Mouse (Mus musculus) T-helper 2 cell (primary cell): ENCODE measurements around the gene Ddx42.
"Not testable (repeated sequence)": the region's sequence is repeated elsewhere in the genome, so short reads cannot be mapped to it uniquely, and the experiment has no call there.

ENCODE experiments used
- in situ Hi-C: fragments of 300-600 bp; cut with MboI, MseI; formaldehyde crosslinking; loops from one replicate; pipeline ENCODE4 v1.15.1; 2025; ENCODE audit warnings: high pct_unique_total_duplicates

The Ddx42 gene

DNA sequence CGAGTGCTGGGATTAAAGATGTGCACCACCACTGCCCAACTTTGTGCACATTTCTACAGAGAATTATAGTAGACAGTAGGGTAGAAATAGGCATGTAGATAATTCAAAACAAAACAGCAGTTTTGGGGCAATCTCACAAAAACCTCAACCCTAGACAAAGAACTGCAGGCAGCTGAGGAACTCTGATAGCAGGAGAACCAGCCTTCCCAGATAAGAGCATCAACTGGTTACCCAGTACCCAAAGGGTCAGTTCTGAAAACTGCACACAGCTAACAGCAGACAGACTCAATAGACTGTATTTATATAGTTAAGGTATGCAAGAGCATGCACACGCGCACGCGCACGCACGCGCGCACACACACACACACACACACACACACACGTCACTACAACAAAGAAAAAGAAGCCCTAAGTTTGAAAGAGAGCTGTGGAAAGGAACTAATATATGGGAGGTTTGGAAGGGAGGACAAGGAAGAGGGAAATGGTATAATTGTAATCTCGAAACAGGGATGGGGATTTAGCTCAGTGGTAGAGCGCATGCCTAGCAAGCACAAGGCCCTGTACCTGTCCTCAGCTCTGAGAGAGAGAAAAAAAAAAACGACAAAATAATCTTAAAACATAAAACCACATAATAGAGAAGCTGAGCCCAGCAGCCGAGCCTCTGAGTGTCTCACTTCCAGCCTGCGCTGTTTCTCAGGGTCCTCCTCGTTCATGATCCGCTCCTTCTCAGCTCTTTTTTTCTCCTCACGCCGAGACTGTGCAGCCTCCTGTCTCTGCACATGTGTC, 15.2 kb upstream of the Ddx42 start:
- in situ Hi-C loops = no loop called here

DNA sequence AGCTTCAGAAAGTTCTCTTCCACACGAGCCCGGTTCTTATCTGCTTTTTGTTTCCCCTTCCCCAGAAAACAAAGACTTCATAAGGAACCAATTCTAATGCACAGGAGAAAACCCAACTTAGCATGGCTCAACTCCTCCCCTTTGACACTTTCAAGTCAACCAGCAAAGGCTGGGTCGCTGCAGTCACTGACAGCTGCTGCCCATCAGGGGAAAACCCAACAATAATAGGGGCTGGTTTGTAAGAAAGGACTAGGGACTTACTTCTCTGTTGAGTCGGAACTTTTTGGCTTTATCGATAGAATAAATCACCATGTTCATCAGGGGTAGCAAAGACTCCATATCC, 14.6 kb upstream of the Ddx42 start, which contains the start of gene Strada:
TSS of gene Strada (minus strand) at position 46 of the 343 bp plus-strand sequence.
- in situ Hi-C loops = no loop called here

DNA sequence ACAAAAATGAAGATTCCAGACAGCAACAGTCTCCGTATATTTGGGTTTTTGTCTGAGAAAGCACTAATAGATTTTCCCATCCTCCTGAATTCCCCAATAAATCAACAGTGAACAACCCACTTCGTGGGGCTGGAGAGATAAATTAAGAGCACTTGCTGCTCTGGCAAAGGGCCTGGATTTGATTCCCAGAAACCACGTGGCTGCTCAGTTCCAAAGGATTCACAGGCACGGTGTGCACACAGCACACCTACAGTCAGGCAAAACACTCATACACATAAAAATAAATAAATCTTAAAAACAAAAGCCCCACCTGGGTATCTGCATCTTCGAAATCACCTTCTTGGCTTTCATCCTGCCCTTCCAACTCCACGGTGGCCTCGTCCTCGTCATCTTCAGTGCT, 4.0 kb upstream of the Ddx42 start:
- in situ Hi-C loops = loop anchor here (5.0 kb wide), 1 partner anchor 40 kb away; no protein-coding TSS in a partner anchor

GRCm38 (mm10) chr11:106214856-106215255, 1.9 kb upstream of the Ddx42 start:
- in situ Hi-C loops = loop anchor here (5.0 kb wide), 1 partner anchor 37 kb away; no protein-coding TSS in a partner anchor

- in situ Hi-C loops = no loop called here
Measured at GRCm38 (mm10) chr11:106215450-106215859, 1.3 kb upstream of the Ddx42 start.

GRCm38 (mm10) chr11:106215927-106216729, 598 bp upstream of the Ddx42 start, which contains the start of gene Ccdc47:
Gene Ccdc47 (minus strand): TSS chr11:106216344.
- in situ Hi-C loops = no loop called here

GRCm38 (mm10) chr11:106220603-106221002, 3.9 kb downstream of the Ddx42 start:
- in situ Hi-C loops = no loop called here

- in situ Hi-C loops = not testable (repeated sequence)
Measured at GRCm38 (mm10) chr11:106233978-106234377, 17.3 kb downstream of the Ddx42 start.

- in situ Hi-C loops = no loop called here
Measured at GRCm38 (mm10) chr11:106246834-106247233, 30.1 kb downstream of the Ddx42 start.

DNA sequence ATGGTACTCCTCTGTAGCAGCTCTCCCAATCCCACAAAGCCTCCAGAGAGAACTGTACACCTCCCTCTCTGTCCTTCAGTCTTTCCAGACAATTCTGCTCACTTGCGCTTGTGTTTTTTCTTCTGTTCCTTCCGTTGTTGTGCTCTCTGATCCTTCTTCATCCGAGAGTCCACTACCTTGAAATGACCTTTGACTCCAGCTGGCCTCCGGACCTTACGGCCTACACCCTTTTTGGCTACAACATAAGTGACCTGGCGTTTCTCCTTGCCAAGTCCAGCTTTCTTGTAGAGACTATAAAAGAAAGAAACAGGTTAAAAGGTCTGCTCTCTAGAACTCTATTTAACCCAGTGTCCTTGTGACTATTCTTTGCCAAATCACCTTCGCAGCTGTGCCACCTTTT, 32.6 kb downstream of the Ddx42 start:
- in situ Hi-C loops = no loop called here

- in situ Hi-C loops = loop anchor here (5.0 kb wide), 1 partner anchor 42 kb away; no protein-coding TSS in a partner anchor
Measured at GRCm38 (mm10) chr11:106254767-106255166, 38.0 kb downstream of the Ddx42 start.

DNA sequence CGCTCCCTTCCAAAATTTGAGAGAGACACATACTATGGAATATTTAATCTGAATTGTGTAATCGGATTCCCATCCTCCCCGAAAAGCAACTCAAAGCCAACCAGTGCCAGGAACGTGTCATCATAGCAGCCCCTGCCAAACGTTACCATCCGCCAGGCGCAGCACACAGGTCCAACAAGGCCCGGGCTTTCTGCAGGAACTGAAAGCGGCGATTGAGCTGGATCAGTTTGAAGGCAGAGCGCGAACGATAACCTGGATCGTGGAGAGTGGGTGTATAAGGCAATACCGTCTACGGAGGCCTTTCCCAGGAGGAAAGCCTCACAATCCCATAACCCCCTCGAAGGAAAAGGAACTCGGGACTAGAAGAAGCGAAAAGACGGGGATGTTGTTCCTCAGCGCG, 38.4 kb downstream of the Ddx42 start:
- in situ Hi-C loops = no loop called here

DNA sequence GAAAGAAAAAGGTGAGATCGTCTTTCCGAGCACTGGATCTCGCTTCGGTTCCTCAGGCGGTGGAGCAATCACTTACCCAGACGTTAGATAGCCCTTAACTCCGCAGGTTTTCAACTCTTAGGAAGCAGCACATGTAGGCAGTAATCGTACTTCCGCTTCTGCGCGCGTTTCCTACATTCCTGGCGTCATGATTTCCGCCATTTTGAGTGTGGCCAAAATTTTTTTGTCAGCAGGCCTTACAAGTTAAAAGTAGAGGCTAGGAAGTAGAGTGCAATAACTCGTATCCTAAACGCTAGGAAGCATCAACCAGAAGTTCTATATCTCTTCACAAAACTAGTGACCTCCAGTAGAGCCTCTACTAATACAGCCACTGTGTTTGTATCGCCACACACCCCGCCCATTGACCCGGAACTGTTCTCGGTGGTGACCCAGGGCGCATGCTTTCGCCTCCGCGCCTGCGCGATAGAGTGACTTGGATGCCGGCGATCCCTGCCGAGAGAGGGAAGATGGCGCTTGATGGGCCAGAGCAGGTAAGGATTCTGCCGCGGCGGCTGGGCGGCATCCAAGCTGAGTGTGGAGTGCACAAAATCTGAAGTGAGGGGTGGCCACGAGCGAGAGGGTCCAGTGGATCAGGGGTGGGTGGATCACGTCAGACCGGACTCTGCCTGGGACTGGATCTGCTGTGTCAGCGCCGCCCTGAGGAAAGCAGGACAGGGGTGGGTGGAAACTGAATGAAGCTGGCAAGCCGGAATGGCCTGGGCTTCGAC, 39.1 kb downstream of the Ddx42 start, which contains the start of the genes Ftsj3 and Psmc5:
TSS of gene Ftsj3 (minus strand) at position 395 of the 767 bp plus-strand sequence.
TSS of gene Psmc5 (plus strand) at position 470 of the 767 bp plus-strand sequence.
- in situ Hi-C loops = no loop called here

DNA sequence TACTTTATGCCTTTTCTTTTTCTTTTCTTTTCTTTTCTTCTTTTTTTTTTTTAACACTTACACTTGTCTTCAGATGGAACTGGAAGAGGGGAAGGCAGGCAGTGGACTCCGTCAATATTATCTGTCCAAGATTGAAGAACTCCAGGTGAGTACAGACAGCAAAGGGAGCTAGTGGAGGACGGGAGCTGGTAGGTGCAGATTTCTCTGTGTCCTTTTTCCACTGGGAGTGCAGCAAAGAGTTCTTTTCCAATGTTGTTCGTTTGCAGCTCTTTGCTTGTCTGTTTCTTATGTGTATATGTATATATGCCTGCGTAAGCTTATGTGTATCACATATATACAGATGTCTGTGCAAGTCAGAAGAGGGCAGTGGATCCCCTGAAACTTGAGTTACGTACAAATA, 40.0 kb downstream of the Ddx42 start:
- in situ Hi-C loops = no loop called here

GRCm38 (mm10) chr11:106260826-106261450, 44.2 kb downstream of the Ddx42 start:
- in situ Hi-C loops = no loop called here

DNA sequence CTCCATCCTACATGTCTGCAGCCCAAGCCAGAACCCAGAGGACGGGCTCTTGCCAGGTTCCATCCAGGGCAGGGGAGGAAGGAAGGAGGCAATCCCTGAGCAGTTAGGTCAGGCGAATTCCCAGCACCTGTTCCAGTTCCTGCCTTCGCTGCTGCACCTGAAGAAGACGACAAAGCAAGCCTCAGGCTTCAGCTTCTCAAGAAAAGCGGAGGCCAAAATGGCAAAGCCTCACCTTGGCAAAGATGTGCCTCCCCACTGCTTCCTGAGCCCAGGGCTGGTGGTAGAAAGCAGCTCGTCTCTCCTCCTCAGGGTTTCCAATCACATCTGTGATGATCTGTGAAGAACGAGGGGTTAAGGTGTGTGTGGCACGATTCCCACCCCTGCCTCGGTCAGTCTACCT, 47.2 kb downstream of the Ddx42 start:
- in situ Hi-C loops = no loop called here

- in situ Hi-C loops = no loop called here
Measured at GRCm38 (mm10) chr11:106264988-106265387, 48.3 kb downstream of the Ddx42 start.

DNA sequence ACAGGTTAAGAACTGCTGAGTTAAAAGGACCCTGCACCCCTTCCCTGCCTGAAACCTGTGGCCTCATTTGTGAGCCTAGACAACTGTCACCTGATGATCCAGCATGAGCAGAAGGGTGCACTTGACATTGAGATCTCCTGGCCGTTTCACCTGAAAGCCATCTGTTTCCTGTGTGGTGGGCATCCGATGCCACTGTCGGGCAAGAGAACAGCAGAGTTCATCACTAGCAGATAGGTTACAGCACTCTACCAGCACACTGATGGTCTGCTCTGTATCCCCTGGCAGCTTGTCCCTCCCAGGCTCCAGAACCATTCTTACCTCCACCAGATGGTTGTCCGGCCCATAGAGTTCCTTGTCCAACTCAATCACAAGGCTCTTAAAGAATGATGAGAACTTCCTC, 48.8 kb downstream of the Ddx42 start:
- in situ Hi-C loops = no loop called here

DNA sequence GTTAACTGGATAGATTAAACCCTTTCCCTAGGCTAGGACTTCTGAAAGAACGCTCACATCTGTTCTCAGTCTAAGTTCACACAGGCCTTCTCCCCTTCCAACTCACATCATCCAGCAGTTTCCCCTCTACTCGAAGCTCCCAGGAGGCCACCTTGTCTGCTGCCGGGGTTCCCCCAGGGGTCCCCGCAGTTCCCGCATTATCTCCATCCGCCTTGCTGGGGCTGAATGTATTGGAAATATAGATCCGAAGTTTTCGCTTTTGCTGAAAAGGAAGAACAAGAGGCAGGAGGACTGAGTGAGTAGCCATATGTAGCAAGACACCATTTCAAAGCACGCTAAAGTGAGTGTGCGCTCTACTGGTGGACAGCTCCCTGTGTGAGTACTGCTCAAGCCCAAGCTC, 49.7 kb downstream of the Ddx42 start:
- in situ Hi-C loops = no loop called here

- in situ Hi-C loops = no loop called here
Measured at GRCm38 (mm10) chr11:106267311-106267852, 50.7 kb downstream of the Ddx42 start.

DNA sequence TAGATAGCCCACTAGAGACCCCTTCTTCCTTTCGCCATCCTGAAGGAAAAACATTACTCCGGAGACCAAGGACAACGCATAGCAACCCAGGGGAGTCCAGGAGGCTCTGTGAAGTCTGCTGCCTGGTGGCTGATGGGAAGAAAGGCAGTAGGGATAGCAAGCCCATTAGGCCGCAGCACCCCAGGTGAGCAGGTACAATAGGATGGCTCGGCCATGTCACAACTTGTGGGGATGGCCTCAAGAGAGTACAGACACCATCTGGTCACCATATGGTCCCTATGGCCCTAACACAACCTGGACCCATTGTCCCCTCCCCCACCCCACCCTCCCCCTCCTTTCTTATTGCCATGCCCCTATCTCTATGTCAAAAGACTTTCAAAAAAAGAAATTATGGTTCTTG, 51.1 kb downstream of the Ddx42 start:
- in situ Hi-C loops = no loop called here
